Mouse (Mus musculus): ENCODE measurements around the gene Pmvk. TPM values are rescaled to one million over a fixed set of nuclear protein-coding genes. Genes with fewer than 3 reads are reported as not detected.

The Pmvk gene
- polyA plus RNA-seq, 1 experiment: 52.1 TPM

DNA sequence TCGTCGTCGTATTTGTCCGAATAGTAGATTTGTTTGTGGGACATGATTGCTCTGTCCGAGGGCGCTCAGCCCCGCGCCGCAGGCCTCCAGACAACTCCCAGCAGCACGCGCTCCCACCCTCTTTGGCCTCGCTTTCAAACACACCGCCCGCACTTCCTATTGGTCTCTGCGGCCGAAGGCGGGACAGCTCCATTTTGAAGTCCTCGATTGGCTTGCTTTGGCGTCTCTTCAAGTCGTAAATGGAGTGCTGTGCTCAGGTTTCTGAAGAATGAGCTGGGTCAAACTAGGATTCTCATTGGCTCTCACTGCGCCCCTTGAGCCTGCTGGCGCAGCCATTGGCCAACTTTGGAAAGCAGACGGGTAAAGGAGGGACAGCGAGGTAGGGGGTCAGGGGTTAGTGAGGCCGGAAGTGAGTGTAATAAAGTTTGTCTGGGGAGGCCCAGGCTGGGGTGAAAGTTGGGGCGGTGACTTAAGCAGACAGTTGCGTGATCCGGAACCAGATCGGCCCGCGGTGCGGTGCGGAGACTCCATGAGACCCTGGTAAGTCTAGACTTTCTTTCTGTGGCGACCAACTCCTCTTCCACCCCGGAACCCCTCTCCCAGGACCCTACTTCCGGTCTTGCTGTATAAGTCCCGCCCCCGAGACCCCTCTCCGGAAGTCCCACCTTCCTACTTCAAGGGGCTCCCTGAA lies 36.0 kb upstream of the Pmvk start, which contains the start of the genes Cks1b and Shc1:
Gene Cks1b, minus strand, starts transcription at position 214 of the 691 bp plus-strand sequence.
Gene Shc1, plus strand, starts transcription at position 274 of the 691 bp plus-strand sequence.
- peak within 1 kb of the TSS; percentile 89 for H3K4me3 ChIP-seq (replicated peaks; ENCODE audit: extremely low read depth, low read depth, low read length)
- WGBS: under 1% methylated on average over 39 of the region's 39 CpGs
- TF ChIP-seq POLR2A (IDR thresholded peaks at IDR 0.05; ENCODE audit: borderline replicate concordance, extremely low read depth, low read depth, low read length) (peak; percentile 69; the same call in 1 of the 2 replicates), CTCF (IDR thresholded peaks at IDR 0.05; ENCODE audit: insufficient read depth, low read length) (no peak)
- peaks cover 3% of the 10 kb centered on the region; the same call in 1 of the 2 replicates for H3K4me1 ChIP-seq (ENCODE audit: control insufficient read depth, insufficient read depth, low read length)
- DNase-seq: peak; percentile 91

DNA sequence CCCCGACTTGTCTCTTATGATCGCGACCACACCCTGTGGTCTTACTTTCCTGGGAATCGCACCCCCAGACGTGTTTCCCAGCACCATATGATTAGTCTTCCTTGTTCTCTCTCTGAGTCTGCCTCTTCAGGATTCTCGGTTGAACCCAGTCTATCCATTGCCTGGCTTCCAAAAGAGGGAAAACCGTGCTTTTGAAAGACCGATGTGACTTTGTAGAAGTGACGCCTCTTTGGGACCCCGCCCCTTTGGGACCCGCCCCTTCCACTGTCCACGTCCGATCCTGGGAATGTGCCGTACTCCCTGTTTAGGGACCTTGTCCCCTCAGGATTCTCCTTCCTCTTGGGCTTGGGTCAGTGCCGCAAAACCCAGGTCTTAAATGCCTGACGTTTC lies 35.5 kb upstream of the Pmvk start:
- H3K4me3 ChIP-seq (replicated peaks; ENCODE audit: extremely low read depth, low read depth, low read length): peak overlapping the region; percentile 89
- H3K4me1 ChIP-seq (ENCODE audit: control insufficient read depth, insufficient read depth, low read length): peaks cover 3% of the 10 kb centered on the region; the same call in 1 of the 2 replicates
- TF ChIP-seq POLR2A (IDR thresholded peaks at IDR 0.05; ENCODE audit: borderline replicate concordance, extremely low read depth, low read depth, low read length) (peak; percentile 76; the same call in 1 of the 2 replicates), CTCF (IDR thresholded peaks at IDR 0.05; ENCODE audit: insufficient read depth, low read length) (no peak)
- peak; percentile 76 for DNase-seq
- under 1% methylated on average over 16 of the region's 16 CpGs for WGBS

DNA sequence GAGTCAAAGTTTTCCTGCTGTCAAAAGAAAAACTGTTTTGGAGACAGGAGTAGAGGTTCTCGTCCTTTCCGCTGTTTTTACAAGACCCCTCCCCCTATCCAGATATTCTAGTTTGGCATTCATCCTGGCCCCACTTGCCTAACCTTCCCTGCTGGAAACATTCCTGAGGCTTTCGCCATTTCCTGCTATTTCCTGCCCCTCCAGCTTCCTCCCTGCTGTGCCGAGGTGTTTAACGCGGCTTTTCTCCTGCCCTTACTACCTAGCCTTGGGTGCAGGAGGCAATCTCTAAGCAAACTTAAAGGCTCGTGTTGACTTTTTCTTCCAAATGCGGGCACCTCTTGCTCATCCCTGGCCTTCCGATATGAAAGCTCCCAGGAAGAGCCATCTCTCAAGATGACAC lies 34.8 kb upstream of the Pmvk start:
- DNase-seq: peak; percentile 70
- no peak for TF ChIP-seq CTCF (IDR thresholded peaks at IDR 0.05; ENCODE audit: insufficient read depth, low read length)
- peak; percentile 69; the same call in 1 of the 2 replicates for TF ChIP-seq POLR2A (IDR thresholded peaks at IDR 0.05; ENCODE audit: borderline replicate concordance, extremely low read depth, low read depth, low read length)
- peaks cover 3% of the 10 kb centered on the region; the same call in 1 of the 2 replicates for H3K4me1 ChIP-seq (ENCODE audit: control insufficient read depth, insufficient read depth, low read length)
- H3K4me3 ChIP-seq (replicated peaks; ENCODE audit: extremely low read depth, low read depth, low read length): peak overlapping the region; percentile 89
- 2% methylated on average over 9 of the region's 9 CpGs for WGBS

DNA sequence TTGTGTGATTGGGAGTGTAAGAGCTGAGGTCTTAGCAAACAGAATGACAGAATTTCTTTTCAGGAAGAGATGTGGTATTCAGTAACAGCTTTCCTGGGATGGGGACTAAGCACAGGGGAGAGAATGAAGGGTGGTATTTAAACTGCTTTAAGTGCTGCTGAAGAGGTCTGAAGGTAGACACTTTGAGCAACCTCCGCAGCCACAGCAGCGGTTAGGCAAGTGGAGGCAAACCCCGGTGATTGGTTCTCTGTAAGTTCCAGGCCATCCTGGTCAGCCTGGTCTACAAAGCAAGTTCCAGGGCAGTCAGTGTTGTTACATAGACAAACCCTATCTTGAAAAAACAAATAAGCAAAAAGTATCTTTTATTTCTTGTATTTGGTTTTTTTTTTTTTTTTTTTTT lies 34.4 kb upstream of the Pmvk start:
- TF ChIP-seq POLR2A (IDR thresholded peaks at IDR 0.05; ENCODE audit: borderline replicate concordance, extremely low read depth, low read depth, low read length): no peak
- no peak for TF ChIP-seq CTCF (IDR thresholded peaks at IDR 0.05; ENCODE audit: insufficient read depth, low read length)
- DNase-seq: no peak
- H3K4me1 ChIP-seq (ENCODE audit: control insufficient read depth, insufficient read depth, low read length): peaks cover 3% of the 10 kb centered on the region; the same call in 1 of the 2 replicates
- H3K4me3 ChIP-seq (replicated peaks; ENCODE audit: extremely low read depth, low read depth, low read length): peak overlapping the region; percentile 89
- 21% methylated on average over 3 of the region's 3 CpGs for WGBS

DNA sequence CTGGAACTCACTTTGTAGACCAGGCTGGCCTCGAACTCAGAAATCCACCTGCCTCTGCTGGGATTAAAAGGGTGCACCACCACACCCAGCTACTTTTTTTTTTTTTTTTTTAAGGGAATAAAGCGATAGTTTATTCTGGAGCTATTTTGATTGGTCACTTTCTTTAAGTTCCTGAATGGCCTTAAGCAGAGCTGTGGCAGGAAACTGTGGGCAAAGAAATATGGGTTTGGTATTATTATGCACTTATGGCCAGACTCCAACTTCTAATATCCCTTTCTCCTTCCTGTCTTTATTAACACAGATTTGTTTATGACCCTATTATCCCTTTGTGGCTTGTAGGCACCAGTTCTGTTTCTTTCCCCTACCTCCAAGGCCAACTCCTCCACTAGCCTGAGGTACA lies 33.9 kb upstream of the Pmvk start:
- 21% methylated on average over 2 of the region's 2 CpGs for WGBS
- peaks cover 3% of the 10 kb centered on the region; the same call in 1 of the 2 replicates for H3K4me1 ChIP-seq (ENCODE audit: control insufficient read depth, insufficient read depth, low read length)
- H3K4me3 ChIP-seq (replicated peaks; ENCODE audit: extremely low read depth, low read depth, low read length): no peak overlapping the region
- TF ChIP-seq POLR2A (IDR thresholded peaks at IDR 0.05; ENCODE audit: borderline replicate concordance, extremely low read depth, low read depth, low read length): no peak
- TF ChIP-seq CTCF (IDR thresholded peaks at IDR 0.05; ENCODE audit: insufficient read depth, low read length): no peak
- DNase-seq: no peak

DNA sequence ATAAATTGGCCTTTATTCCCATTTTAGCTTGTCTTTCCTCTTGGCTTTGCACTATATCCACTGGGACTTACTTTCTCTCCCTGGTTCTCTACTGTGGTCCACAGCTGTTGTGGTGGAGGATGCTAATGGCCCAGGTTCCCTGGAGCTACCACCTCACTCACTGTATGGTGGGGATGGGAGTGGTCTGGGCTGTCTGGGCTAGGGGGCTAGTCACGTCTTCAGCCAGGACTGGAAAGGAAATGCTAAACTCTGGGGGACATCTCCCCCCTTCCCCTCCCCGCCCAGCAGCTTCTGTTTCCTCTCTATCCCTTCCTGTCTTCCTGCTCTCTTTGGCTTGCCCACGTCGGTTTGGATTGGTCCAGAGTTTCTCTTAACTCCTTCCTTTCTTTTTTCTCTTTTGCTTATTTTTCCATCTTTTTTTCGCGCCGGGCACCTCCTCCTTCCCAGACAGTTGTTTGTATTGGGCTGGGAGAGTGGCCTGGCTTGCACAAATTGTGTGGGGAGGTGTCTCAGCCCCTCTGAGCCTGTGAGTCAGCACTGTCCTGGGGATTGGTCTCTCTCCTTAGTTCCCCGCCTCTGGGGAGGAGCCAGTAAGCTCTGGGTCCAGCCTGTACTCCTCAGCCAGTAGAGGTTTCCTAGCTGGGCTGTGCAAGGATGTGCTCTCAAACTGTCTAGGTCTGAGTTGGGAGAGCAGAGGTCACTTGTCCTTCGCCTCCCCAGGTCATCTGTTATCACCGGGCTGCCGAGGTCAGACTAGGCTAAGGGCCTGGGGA lies 33.2 kb upstream of the Pmvk start:
- Histone ChIP-seq H3K4me1 (ENCODE audit: control insufficient read depth, insufficient read depth, low read length) (peaks cover 3% of the 10 kb centered on the region; the same call in 1 of the 2 replicates), H3K4me3 (replicated peaks; ENCODE audit: extremely low read depth, low read depth, low read length) (peak overlapping the region; percentile 51)
- DNase-seq: peak; percentile 71
- WGBS: 10% methylated on average over 11 of the region's 11 CpGs
- no peak for TF ChIP-seq CTCF (IDR thresholded peaks at IDR 0.05; ENCODE audit: insufficient read depth, low read length)
- TF ChIP-seq POLR2A (IDR thresholded peaks at IDR 0.05; ENCODE audit: borderline replicate concordance, extremely low read depth, low read depth, low read length): peak; percentile 80; the same call in 1 of the 2 replicates

DNA sequence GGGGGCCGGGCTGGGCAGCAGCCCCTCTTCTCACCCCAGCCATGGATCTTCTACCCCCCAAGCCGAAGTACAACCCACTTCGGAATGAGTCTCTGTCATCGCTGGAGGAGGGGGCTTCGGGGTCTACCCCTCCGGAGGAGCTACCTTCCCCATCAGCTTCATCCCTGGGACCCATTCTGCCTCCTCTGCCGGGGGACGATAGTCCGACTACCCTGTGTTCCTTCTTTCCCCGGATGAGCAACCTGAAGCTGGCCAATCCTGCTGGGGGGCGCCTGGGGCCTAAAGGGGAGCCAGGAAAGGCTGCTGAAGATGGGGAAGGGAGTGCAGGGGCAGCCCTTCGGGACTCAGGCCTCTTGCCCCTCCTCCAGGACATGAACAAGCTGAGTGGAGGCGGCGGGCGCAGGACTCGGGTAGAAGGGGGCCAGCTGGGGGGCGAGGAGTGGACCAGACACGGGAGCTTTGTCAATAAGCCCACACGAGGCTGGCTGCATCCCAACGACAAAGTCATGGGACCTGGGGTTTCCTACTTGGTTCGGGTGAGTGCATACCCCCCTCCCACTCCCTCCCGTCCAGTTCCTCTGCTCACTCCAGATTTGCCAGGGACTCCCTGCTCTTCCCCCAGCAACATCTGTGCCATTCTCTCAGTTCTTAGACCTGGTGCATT lies 32.4 kb upstream of the Pmvk start:
- Histone ChIP-seq H3K4me3 (replicated peaks; ENCODE audit: extremely low read depth, low read depth, low read length) (peak overlapping the region; percentile 51), H3K4me1 (ENCODE audit: control insufficient read depth, insufficient read depth, low read length) (peaks cover 3% of the 10 kb centered on the region; the same call in 1 of the 2 replicates)
- TF ChIP-seq CTCF (IDR thresholded peaks at IDR 0.05; ENCODE audit: insufficient read depth, low read length): no peak
- TF ChIP-seq POLR2A (IDR thresholded peaks at IDR 0.05; ENCODE audit: borderline replicate concordance, extremely low read depth, low read depth, low read length): no peak
- WGBS: 25% methylated on average over 22 of the region's 22 CpGs
- peak; percentile 18 for DNase-seq

DNA sequence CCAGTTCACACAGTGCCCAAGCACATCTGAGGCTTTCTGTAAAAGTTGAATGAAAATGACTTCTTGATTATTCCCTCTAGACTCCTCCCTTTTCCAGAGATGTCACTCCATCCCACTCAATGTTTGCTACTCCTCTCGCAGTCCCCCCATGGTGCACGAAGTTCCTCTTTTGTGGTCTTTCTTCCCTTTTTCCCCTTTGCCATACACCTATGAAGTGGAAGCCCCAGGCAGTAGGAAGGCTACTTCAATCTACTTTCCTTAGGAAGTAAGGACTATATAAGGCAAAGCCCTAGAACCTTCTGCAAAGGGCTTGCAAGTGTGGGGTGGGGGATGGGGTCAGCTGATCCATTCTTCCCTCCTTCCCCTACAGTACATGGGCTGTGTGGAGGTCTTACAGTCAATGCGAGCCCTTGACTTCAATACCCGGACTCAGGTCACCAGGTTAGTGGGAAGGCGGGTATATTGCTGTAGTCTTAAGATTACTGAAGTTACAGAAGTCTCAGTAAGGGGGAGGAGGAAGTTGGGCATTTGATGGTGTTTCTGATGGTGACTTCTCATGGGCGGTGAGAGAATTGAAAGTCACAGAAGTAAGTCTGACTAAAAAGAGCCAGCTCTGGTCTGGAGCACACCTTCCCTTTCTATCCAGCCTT lies 31.7 kb upstream of the Pmvk start:
- H3K4me1 ChIP-seq (ENCODE audit: control insufficient read depth, insufficient read depth, low read length): peaks cover 3% of the 10 kb centered on the region; the same call in 1 of the 2 replicates
- H3K4me3 ChIP-seq (replicated peaks; ENCODE audit: extremely low read depth, low read depth, low read length): no peak overlapping the region
- 63% methylated on average over 6 of the region's 6 CpGs for WGBS
- TF ChIP-seq CTCF (IDR thresholded peaks at IDR 0.05; ENCODE audit: insufficient read depth, low read length): no peak
- TF ChIP-seq POLR2A (IDR thresholded peaks at IDR 0.05; ENCODE audit: borderline replicate concordance, extremely low read depth, low read depth, low read length): no peak
- no peak for DNase-seq

Measured in lung, adult 2 months (tissue).